8 mouse cellular contexts compared by ENCODE assay signal in genomic region chr10:91240856-91241610, GRCm38 (mm10). TPM values are rescaled to one million over a fixed set of nuclear protein-coding genes. Genes with fewer than 3 reads are reported as not detected.
DNase-seq lines count a peak whose midpoint lies in the region; ATAC-seq and TF ChIP-seq lines count a peak whose summit lies in the region.

No protein-coding gene starts in this region.

- no peak overlapping the region for H3K9ac ChIP-seq in hindbrain, postnatal 0 days (replicated peaks; ENCODE audit: low read length)
- peak overlapping the region; percentile 43 for H3K9ac ChIP-seq in lung, embryonic 16.5 days (ENCODE audit: low read length)
- H3K9ac ChIP-seq in stomach, embryonic 15.5 days = no peak overlapping the region

- H3K36me3 ChIP-seq in hindbrain, postnatal 0 days (ENCODE audit: insufficient read depth, low read length) = no peaks in the 10 kb centered on the region
- H3K36me3 ChIP-seq in lung, embryonic 16.5 days (ENCODE audit: control insufficient read depth, insufficient read depth, low read length) = no peaks in the 10 kb centered on the region
- no peaks in the 10 kb centered on the region for H3K36me3 ChIP-seq in stomach, embryonic 15.5 days

- WGBS in hindbrain, postnatal 0 days = 31% methylated on average over 10 of the region's 10 CpGs
- 16% methylated on average over 10 of the region's 10 CpGs for WGBS in lung, embryonic 16.5 days
- WGBS in stomach, embryonic 15.5 days = 31% methylated on average over 10 of the region's 10 CpGs

- no peak overlapping the region for H3K4me3 ChIP-seq in hindbrain, postnatal 0 days (ENCODE audit: low read length)
- peak overlapping the region; percentile 19; the same call in 1 of the 2 replicates for H3K4me3 ChIP-seq in lung, embryonic 16.5 days (ENCODE audit: low read length)
- H3K4me3 ChIP-seq in stomach, embryonic 15.5 days (replicated peaks) = 0 out of 2 replicates have a peak overlapping the region, but pooled peaks have one; percentile 12

- no peak for TF ChIP-seq CTCF in hindbrain, postnatal 0 days (IDR thresholded peaks at IDR 0.05; ENCODE audit: low read depth)

- H3K4me1 ChIP-seq in hindbrain, postnatal 0 days (ENCODE audit: insufficient read depth, low read length) = peaks cover 9% of the 10 kb centered on the region; the same call in 1 of the 2 replicates
- peaks cover 44% of the 10 kb centered on the region for H3K4me1 ChIP-seq in lung, embryonic 16.5 days (replicated peaks; ENCODE audit: control insufficient read depth, insufficient read depth, low read length)
- peaks cover 13% of the 10 kb centered on the region for H3K4me1 ChIP-seq in stomach, embryonic 15.5 days

- H3K4me2 ChIP-seq in hindbrain, postnatal 0 days (ENCODE audit: low read depth, low read length) = peak overlapping the region; percentile 11; the same call in 1 of the 2 replicates
- peak overlapping the region; percentile 43 for H3K4me2 ChIP-seq in lung, embryonic 16.5 days (ENCODE audit: low read depth, low read length)
- H3K4me2 ChIP-seq in stomach, embryonic 15.5 days = peak overlapping the region; percentile 35

- H3K9me3 ChIP-seq in hindbrain, postnatal 0 days (ENCODE audit: low read length) = no peaks in the 10 kb centered on the region
- no peaks in the 10 kb centered on the region for H3K9me3 ChIP-seq in lung, embryonic 16.5 days (ENCODE audit: control insufficient read depth, low read length)
- no peaks in the 10 kb centered on the region for H3K9me3 ChIP-seq in stomach, embryonic 15.5 days

- no peaks in the 10 kb centered on the region for H3K27me3 ChIP-seq in hindbrain, postnatal 0 days (ENCODE audit: insufficient read depth, low read length)
- no peaks in the 10 kb centered on the region for H3K27me3 ChIP-seq in lung, embryonic 16.5 days (ENCODE audit: control insufficient read depth, insufficient read depth, low read depth, low read length)
- H3K27me3 ChIP-seq in stomach, embryonic 15.5 days (replicated peaks) = no peaks in the 10 kb centered on the region

- ATAC-seq in hindbrain, postnatal 0 days = no peak; the same call in 1 of the 2 replicates
- ATAC-seq in lung, embryonic 16.5 days (ENCODE audit: low read depth) = peak; percentile 92
- peak; percentile 74 for ATAC-seq in stomach, embryonic 15.5 days (ENCODE audit: insufficient read depth, low FRiP score, low read depth)
- no peak for ATAC-seq in erythroid progenitor cell, adult 5-6 weeks (replicated peaks; ENCODE audit: low FRiP score, poor library complexity, severe bottlenecking)

- peak; percentile 19 for DNase-seq in right cerebral cortex, adult 18-20 months
- no peak for DNase-seq in right cerebral cortex, postnatal 36 days (ENCODE audit: low spot score in 2 of 2)
- peak; percentile 69 for DNase-seq in gastrocnemius, postnatal 25 days
- peak; percentile 54 for DNase-seq in hindbrain, postnatal 0 days (ENCODE audit: low spot score)
- no peak for DNase-seq in cerebellum, adult 8-10 months

- H3K27ac ChIP-seq in hindbrain, postnatal 0 days = peak overlapping the region; percentile 26; the same call in 1 of the 2 replicates
- H3K27ac ChIP-seq in lung, embryonic 16.5 days (ENCODE audit: low read length) = peak overlapping the region; percentile 94
- peak overlapping the region; percentile 64 for H3K27ac ChIP-seq in stomach, embryonic 15.5 days

RNA-seq across cellular contexts. Expression of gene Tmpo, which starts 59.9 kb away (rescaled TPM):
- 10 to 100 TPM; 43.5 to 46.7 TPM for total RNA-seq in gastrocnemius, postnatal 25 days (2021)
- 102 and 110 TPM in 2 replicates for total RNA-seq in hindbrain, postnatal 0 days (2014; rRNA removed)
- polyA plus RNA-seq in hindbrain, postnatal 0 days (2015; fragmentation: Nextera tagmentation; extraction: Ambion mirVana) = 66.9 and 72.1 TPM in 2 replicates
- polyA plus RNA-seq in lung, embryonic 16.5 days (2015; fragmentation: Nextera tagmentation; extraction: Ambion mirVana) = 210 and 220 TPM in 2 replicates
- 196 and 217 TPM in 2 replicates for polyA plus RNA-seq in stomach, embryonic 15.5 days (2015; fragmentation: Nextera tagmentation; extraction: Ambion mirVana)
- 941 and 1,232 TPM in 2 replicates for total RNA-seq in erythroid progenitor cell, adult 5-6 weeks (2015; ENCODE audit: low replicate concordance)
- total RNA-seq in erythroid progenitor cell, adult 5-6 weeks (2017; ENCODE audit: low replicate concordance) = 1,337 and 1,570 TPM in 2 replicates

Comparison
In these comparisons a context has a peak if more than half of its experiments do, and no peak if none do; other contexts are left out.
1. DNase-seq: peak in right cerebral cortex, adult 18-20 months (single experiment), gastrocnemius, postnatal 25 days (single experiment) and hindbrain, postnatal 0 days (single experiment); none in right cerebral cortex, postnatal 36 days (0 of 2) and cerebellum, adult 8-10 months (single experiment).
2. ATAC-seq: peak in lung, embryonic 16.5 days (single experiment) and stomach, embryonic 15.5 days (single experiment); none in hindbrain, postnatal 0 days (single experiment) and erythroid progenitor cell, adult 5-6 weeks (single experiment).
3. H3K27ac ChIP-seq: peak in every context shown above with its lines; median percentile 94 in lung, embryonic 16.5 days; 64 in stomach, embryonic 15.5 days; 26 in hindbrain, postnatal 0 days.
4. Peak in every context shown above with its lines, with median percentiles within 50 percentile points of each other: H3K4me2 ChIP-seq.